Mouse (Mus musculus) activated CD4-positive, CD25-positive, alpha-beta regulatory T cell (primary cell): Measurements from ENCODE around the gene Agbl4. TPM values are rescaled to one million over a fixed set of nuclear protein-coding genes. Genes with fewer than 3 reads are reported as not detected.

Experiments used
- polyA plus RNA-seq, 2 experiments: library from polyadenylated mRNA; unstranded; fragments of 100-300 nt; shearing (Covaris generic); gene quantifications; one replicate each; pipeline ENCODE4 v1.2.1; 2017

Gene Agbl4
- under 1 TPM in 1 of 2 experiments, not detected in 1; 0.10 TPM for polyA plus RNA-seq

DNA sequence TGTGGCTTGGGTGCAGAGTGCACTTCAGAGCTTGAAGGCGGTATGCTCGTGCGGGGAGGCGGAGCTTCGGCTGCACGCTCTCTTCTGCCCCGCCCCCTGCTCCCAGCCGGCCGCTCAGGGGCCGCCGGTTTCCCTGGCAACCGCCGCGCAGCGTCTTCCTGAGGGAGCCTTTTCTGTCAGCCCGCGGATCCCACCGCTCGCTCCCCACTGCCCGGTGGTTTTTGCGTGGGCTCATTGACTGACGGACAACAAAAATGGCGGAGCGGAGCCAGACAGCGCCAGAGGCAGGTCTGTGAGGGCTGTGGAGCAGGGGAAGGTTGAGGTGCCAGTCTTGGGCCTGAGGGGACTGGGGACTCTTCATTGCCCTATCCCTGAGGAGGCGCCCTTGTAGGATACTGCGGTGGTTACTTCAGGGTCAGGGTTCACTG, at the start of gene Agbl4:
Agbl4 (plus strand) TSS at position 44 of the 428 bp plus-strand sequence.

DNA sequence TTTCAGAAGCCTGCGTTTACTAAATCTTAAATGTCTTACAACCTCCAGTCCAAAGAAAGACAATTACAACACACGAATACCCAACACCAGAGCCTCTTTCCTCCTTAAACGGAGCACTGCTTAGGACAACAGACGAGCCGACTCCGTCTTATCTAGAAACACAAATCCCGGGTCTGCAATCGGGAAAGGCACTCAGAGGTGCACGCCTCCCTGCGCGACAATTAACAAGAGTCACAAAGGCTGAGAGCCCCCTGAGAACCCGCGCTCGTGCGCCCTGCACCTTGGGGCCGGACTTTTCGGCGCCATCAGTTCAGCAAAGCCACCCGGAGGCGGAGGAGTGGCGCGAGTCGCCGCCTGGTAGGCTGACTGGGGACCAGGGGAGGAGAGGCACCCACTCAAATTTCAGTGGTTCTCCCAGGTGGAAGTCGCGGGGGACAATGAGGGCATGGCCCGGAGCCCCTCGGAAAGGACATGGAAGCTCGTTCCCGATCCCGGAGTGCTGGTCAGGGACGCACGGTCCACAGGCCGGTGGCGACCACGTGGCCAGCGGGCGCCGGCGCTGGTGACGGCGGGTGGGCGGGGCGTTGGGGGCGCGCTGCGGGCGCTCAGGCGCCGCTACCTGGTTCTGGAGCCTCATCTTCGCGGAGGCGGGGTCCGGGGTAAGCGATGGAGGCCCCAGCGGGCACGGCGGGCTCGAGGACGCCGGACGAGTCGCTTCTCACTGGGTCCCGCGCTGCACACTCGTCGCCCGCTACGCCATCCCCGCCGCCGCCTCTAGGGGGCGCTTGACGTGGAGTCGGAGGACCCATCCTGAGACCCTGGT, 46.1 kb upstream of the Agbl4 start, which contains the start of gene Elavl4:
Elavl4 (minus strand) TSS at position 732 of the 823 bp plus-strand sequence.

DNA sequence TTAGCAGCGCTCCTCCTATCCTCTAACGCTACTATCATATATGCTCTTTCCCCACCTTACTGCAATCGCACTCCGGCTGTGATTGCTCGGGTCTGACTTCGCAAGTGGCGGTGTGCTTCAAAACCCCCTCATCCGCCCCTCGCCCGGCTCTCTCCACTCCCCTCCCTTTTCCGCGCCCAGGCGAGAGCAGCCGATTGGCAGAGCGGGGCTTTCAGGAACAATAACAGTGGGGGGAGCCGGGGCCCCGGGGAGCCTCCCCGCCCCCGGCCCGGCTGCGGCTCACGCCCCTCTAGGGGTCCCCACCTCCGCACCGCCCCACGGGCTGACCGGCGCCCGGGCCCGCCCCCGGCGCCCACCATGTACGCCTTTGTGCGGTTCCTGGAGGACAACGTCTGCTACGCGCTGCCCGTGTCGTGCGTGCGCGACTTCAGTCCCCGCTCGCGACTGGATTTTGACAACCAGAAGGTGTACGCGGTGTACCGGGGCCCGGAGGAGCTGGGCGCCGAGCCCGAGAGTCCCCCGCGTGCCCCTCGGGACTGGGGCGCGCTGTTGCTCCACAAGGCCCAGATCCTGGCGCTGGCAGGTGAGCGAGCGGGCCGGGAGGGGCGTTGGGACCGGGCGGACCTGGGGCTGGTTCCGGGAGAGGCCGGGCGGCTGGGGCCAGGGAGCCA, 1017.5 kb downstream of the Agbl4 start, which contains the start of gene Bend5:
Bend5 (plus strand) TSS at position 189 of the 671 bp plus-strand sequence.

Other genes starting within 250 kb of the Agbl4 start
- gene Elavl4, start 45.8 kb upstream of the Agbl4 start, polyA plus RNA-seq, result under 1 TPM in 1 of 2 experiments, not detected in 1; 0.20 TPM